Mouse (Mus musculus): Measurements from ENCODE around the gene Fignl1.

- no peak for TF ChIP-seq CTCF (IDR thresholded peaks at IDR 0.05; ENCODE audit: low read depth, low read length)
- no peak for TF ChIP-seq POLR2A (IDR thresholded peaks at IDR 0.05; ENCODE audit: borderline replicate concordance, low read depth, low read length)
Measured at GRCm38 (mm10) chr11:11808035-11808819, 535 bp downstream of the Fignl1 start.

Measured in bone marrow macrophage, adult 2 months (primary cell).